Comparison of ENCODE assay signal across 8 mouse cellular contexts in the genomic region with DNA sequence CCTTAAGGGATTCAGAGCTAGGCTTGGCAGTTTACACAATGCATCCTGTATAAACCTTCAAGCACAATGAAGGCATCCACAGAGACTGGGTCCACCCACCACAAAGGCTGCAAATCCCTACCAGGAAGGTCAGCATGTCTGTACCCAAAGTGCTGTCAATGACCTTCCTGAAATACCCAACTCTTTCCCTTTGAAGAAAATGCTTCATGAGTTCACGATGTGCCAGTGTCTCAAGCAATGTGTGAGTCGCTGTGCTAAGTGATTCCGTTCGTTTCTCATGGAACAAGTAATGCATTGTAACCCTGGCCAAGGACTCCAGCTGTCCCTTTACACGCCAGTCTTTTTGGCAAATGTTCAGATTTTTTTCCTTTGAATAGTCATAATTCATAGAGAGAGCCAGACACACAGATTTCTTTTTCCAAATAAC.
A peak's percentile ranks its signal among the peaks of the same experiment; 100 is the strongest.
DNase-seq lines count a peak whose midpoint lies in the region; ATAC-seq and TF ChIP-seq lines count a peak whose summit lies in the region.

No protein-coding gene starts in this region.

- no peak for ATAC-seq in kidney, postnatal 0 days (replicated peaks; ENCODE audit: low FRiP score, low read depth)
- peak; percentile 87 for ATAC-seq in forebrain, embryonic 15.5 days (replicated peaks)
- ATAC-seq in neural tube, embryonic 14.5 days (ENCODE audit: low read depth): peak; percentile 81; the same call in 1 of the 2 replicates
- no peak for ATAC-seq in liver, embryonic 11.5 days (replicated peaks; ENCODE audit: low FRiP score)

- no peak overlapping the region for H3K9ac ChIP-seq in kidney, postnatal 0 days (ENCODE audit: low read depth, low read length)
- no peak overlapping the region for H3K9ac ChIP-seq in forebrain, embryonic 15.5 days (replicated peaks)
- no peak overlapping the region for H3K9ac ChIP-seq in neural tube, embryonic 14.5 days (replicated peaks; ENCODE audit: low read depth, low read length)
- no peak overlapping the region for H3K9ac ChIP-seq in liver, embryonic 11.5 days (ENCODE audit: low read depth, low read length)

- 50% methylated on average over 5 of the region's 5 CpGs for WGBS in kidney, postnatal 0 days
- 17% methylated on average over 5 of the region's 5 CpGs for WGBS in forebrain, embryonic 15.5 days
- 50% methylated on average over 5 of the region's 5 CpGs for WGBS in neural tube, embryonic 14.5 days
- WGBS in liver, embryonic 11.5 days: 76% methylated on average over 5 of the region's 5 CpGs

- H3K4me3 ChIP-seq in kidney, postnatal 0 days (replicated peaks; ENCODE audit: low read depth, low read length): no peak overlapping the region
- no peak overlapping the region for H3K4me3 ChIP-seq in forebrain, embryonic 15.5 days
- no peak overlapping the region for H3K4me3 ChIP-seq in neural tube, embryonic 14.5 days (ENCODE audit: low read depth, low read length)
- no peak overlapping the region for H3K4me3 ChIP-seq in liver, embryonic 11.5 days (ENCODE audit: low read depth, low read length)

- DNase-seq in kidney, postnatal 0 days (ENCODE audit: low spot score): peak; percentile 51
- DNase-seq in kidney, adult 9 months: no peak
- peak; percentile 27 for DNase-seq in adrenal gland, postnatal 14 days
- peak; percentile 19 to 76 for DNase-seq in layer of hippocampus, postnatal 14 days (ENCODE audit: low spot score in 2 of 2)
- no peak for DNase-seq in liver, embryonic 11.5 days (ENCODE audit: low spot score)
- DNase-seq in ovary, postnatal 36 days (ENCODE audit: low spot score): no peak

- no peak overlapping the region for H3K4me2 ChIP-seq in kidney, postnatal 0 days (ENCODE audit: low read length)
- no peak overlapping the region for H3K4me2 ChIP-seq in forebrain, embryonic 15.5 days (replicated peaks)
- H3K4me2 ChIP-seq in neural tube, embryonic 14.5 days (ENCODE audit: low read depth, low read length): no peak overlapping the region
- H3K4me2 ChIP-seq in liver, embryonic 11.5 days: no peak overlapping the region

- H3K4me1 ChIP-seq in kidney, postnatal 0 days (replicated peaks; ENCODE audit: insufficient read depth, low read length): no peaks in the 10 kb centered on the region
- H3K4me1 ChIP-seq in forebrain, embryonic 15.5 days: peaks cover 15% of the 10 kb centered on the region
- no peaks in the 10 kb centered on the region for H3K4me1 ChIP-seq in neural tube, embryonic 14.5 days (ENCODE audit: control insufficient read depth, insufficient read depth, low read length)
- H3K4me1 ChIP-seq in liver, embryonic 11.5 days (replicated peaks; ENCODE audit: control insufficient read depth, insufficient read depth, low read length): no peaks in the 10 kb centered on the region

- no peak overlapping the region for H3K27ac ChIP-seq in kidney, postnatal 0 days
- peak overlapping the region; percentile 37 for H3K27ac ChIP-seq in forebrain, embryonic 15.5 days (replicated peaks)
- H3K27ac ChIP-seq in neural tube, embryonic 14.5 days (ENCODE audit: low read depth, low read length): no peak overlapping the region
- H3K27ac ChIP-seq in liver, embryonic 11.5 days (ENCODE audit: low read depth, low read length): no peak overlapping the region

- no peaks in the 10 kb centered on the region for H3K9me3 ChIP-seq in kidney, postnatal 0 days (replicated peaks; ENCODE audit: low read length)
- no peaks in the 10 kb centered on the region for H3K9me3 ChIP-seq in forebrain, embryonic 15.5 days
- no peaks in the 10 kb centered on the region for H3K9me3 ChIP-seq in neural tube, embryonic 14.5 days (ENCODE audit: control insufficient read depth, low read length)
- no peaks in the 10 kb centered on the region for H3K9me3 ChIP-seq in liver, embryonic 11.5 days (ENCODE audit: control insufficient read depth, low read length)

- no peaks in the 10 kb centered on the region for H3K36me3 ChIP-seq in kidney, postnatal 0 days (ENCODE audit: insufficient read depth, low read length)
- H3K36me3 ChIP-seq in forebrain, embryonic 15.5 days: no peaks in the 10 kb centered on the region
- no peaks in the 10 kb centered on the region for H3K36me3 ChIP-seq in neural tube, embryonic 14.5 days (ENCODE audit: control insufficient read depth, insufficient read depth, low read length)
- H3K36me3 ChIP-seq in liver, embryonic 11.5 days (ENCODE audit: control insufficient read depth, insufficient read depth, low read length): no peaks in the 10 kb centered on the region

- no peak for TF ChIP-seq CTCF in kidney, postnatal 0 days (IDR thresholded peaks at IDR 0.05; ENCODE audit: low read depth)

- no peaks in the 10 kb centered on the region for H3K27me3 ChIP-seq in kidney, postnatal 0 days (ENCODE audit: insufficient read depth, low read length)
- no peaks in the 10 kb centered on the region for H3K27me3 ChIP-seq in forebrain, embryonic 15.5 days
- no peaks in the 10 kb centered on the region for H3K27me3 ChIP-seq in neural tube, embryonic 14.5 days (ENCODE audit: control insufficient read depth, insufficient read depth, low read length)
- H3K27me3 ChIP-seq in liver, embryonic 11.5 days (replicated peaks; ENCODE audit: control insufficient read depth, insufficient read depth, low read length): no peaks in the 10 kb centered on the region

Comparison
In these comparisons a context has a peak if more than half of its experiments do, and no peak if none do; other contexts are left out.
1. DNase-seq: peak in kidney, postnatal 0 days (single experiment), adrenal gland, postnatal 14 days (single experiment) and layer of hippocampus, postnatal 14 days (2 of 2); none in kidney, adult 9 months (single experiment), liver, embryonic 11.5 days (single experiment) and ovary, postnatal 36 days (single experiment).
2. ATAC-seq: peak in forebrain, embryonic 15.5 days (single experiment) and neural tube, embryonic 14.5 days (single experiment); none in kidney, postnatal 0 days (single experiment) and liver, embryonic 11.5 days (single experiment).